Mouse (Mus musculus) spleen, adult 2 months (tissue): ENCODE results near the gene Tanc1.

Source experiments
- CTCF ChIP-seq: fragments of 200-500 bp; IDR thresholded peaks from 2 replicates; pipeline ENCODE4 v1.5.1; 2011; ENCODE audit warnings: mild to moderate bottlenecking, inconsistent platforms; ENCODE audit not compliant: insufficient read depth, insufficient read length, insufficient replicate concordance; ENCODE audit errors: extremely low read depth
- POLR2A ChIP-seq: fragments of 200-500 bp; IDR thresholded peaks from 2 replicates; pipeline ENCODE4 v1.6.1; 2011; ENCODE audit warnings: low read depth, low read length, inconsistent platforms

GRCm38 (mm10) chr2:59775820-59776219 lies 164.0 kb downstream of the Tanc1 start:
- TF ChIP-seq CTCF, result no peak
- no peak for TF ChIP-seq POLR2A
